Mouse (Mus musculus) midbrain, embryonic 12.5 days (tissue): ENCODE results near the gene Mtor. TPM values are rescaled to one million over a fixed set of nuclear protein-coding genes. Genes with fewer than 3 reads are reported as not detected.

Experiments
- ATAC-seq: fragments of 200-750 bp; cut with Nextera tagmentation; 2 replicates; pipeline ENCODE4 v1.8.0; 2017; ENCODE audit warnings: low read depth, moderate TSS enrichment, moderate library complexity; ENCODE audit not compliant: low FRiP score
- H3K27ac ChIP-seq: fragments of 300-500 bp; sonication (generic); replicated peaks from 2 replicates; pipeline ENCODE4 v1.5.1; 2016; ENCODE audit warnings: mild to moderate bottlenecking
- H3K27me3 ChIP-seq: fragments of 300-500 bp; sonication (generic); 2 replicates; pipeline ENCODE4 v1.6.1; 2016; ENCODE audit warnings: mild to moderate bottlenecking
- H3K36me3 ChIP-seq: fragments of 300-500 bp; sonication (generic); 2 replicates; pipeline ENCODE4 v1.6.1; 2016
- H3K4me1 ChIP-seq: fragments of 300-500 bp; sonication (generic); 2 replicates; pipeline ENCODE4 v1.6.1; 2016
- H3K4me2 ChIP-seq: fragments of 300-500 bp; sonication (generic); replicated peaks from 2 replicates; pipeline ENCODE4 v1.6.1; 2016; ENCODE audit warnings: mild to moderate bottlenecking, moderate library complexity
- H3K4me3 ChIP-seq: fragments of 300-500 bp; sonication (generic); 2 replicates; pipeline ENCODE4 v1.5.1; 2016; ENCODE audit warnings: mild to moderate bottlenecking
- H3K9ac ChIP-seq: fragments of 300-500 bp; sonication (generic); replicated peaks from 2 replicates; pipeline ENCODE4 v1.6.1; 2016; ENCODE audit warnings: mild to moderate bottlenecking, moderate library complexity
- H3K9me3 ChIP-seq: fragments of 300-500 bp; sonication (generic); 2 replicates; pipeline ENCODE4 v1.6.1; 2016; ENCODE audit warnings: mild to moderate bottlenecking
- WGBS: fragments of 180-500 bp; shearing (Covaris S2); methylation state at CpG from one replicate; pipeline ENCODE4 v1.1.7; 2016; 5-methylcytosine and 5-hydroxymethylcytosine counted together
- polyA plus RNA-seq: library from polyadenylated mRNA; unstranded; fragments of >200 nt; fragmentation: Nextera tagmentation; extraction: Ambion mirVana; gene quantifications from 2 replicates; pipeline ENCODE4 v1.2.1, GENCODE M21; 2016

Mtor gene
- polyA plus RNA-seq, 1 experiment from 2014 or later: 33.3 TPM

GRCm38 (mm10) chr4:148518235-148518795 lies 69.9 kb downstream of the Mtor start:
- no peaks in the 10 kb centered on the region for H3K27me3 ChIP-seq
- no peak overlapping the region for H3K4me3 ChIP-seq
- H3K9me3 ChIP-seq: no peaks in the 10 kb centered on the region
- H3K27ac ChIP-seq: peak overlapping the region; percentile 77
- 11% methylated on average over 5 of the region's 5 CpGs for WGBS
- H3K36me3 ChIP-seq: peaks cover 67% of the 10 kb centered on the region
- H3K4me1 ChIP-seq: peaks cover 13% of the 10 kb centered on the region
- peak overlapping the region; percentile 29; the same call in 1 of the 2 replicates for H3K9ac ChIP-seq
- H3K4me2 ChIP-seq: 0 out of 2 replicates have a peak overlapping the region, but pooled peaks have one; percentile 6
- ATAC-seq: peak; percentile 77

GRCm38 (mm10) chr4:148523538-148523937 lies 75.1 kb downstream of the Mtor start:
- Histone ChIP-seq H3K4me2 (no peak overlapping the region), H3K9ac (no peak overlapping the region), H3K27me3 (no peaks in the 10 kb centered on the region), H3K9me3 (no peaks in the 10 kb centered on the region), H3K4me1 (peaks cover 3% of the 10 kb centered on the region), H3K36me3 (peaks cover 85% of the 10 kb centered on the region), H3K4me3 (no peak overlapping the region), H3K27ac (no peak overlapping the region)
- WGBS: 89% methylated on average over 7 of the region's 7 CpGs
- ATAC-seq: no peak

GRCm38 (mm10) chr4:148527158-148527910 lies 78.9 kb downstream of the Mtor start:
- no peak overlapping the region for H3K4me3 ChIP-seq
- H3K9me3 ChIP-seq: no peaks in the 10 kb centered on the region
- H3K9ac ChIP-seq: no peak overlapping the region
- 94% methylated on average over 10 of the region's 10 CpGs for WGBS
- H3K36me3 ChIP-seq: peaks cover 94% of the 10 kb centered on the region
- H3K4me2 ChIP-seq: no peak overlapping the region
- no peaks in the 10 kb centered on the region for H3K27me3 ChIP-seq
- H3K27ac ChIP-seq: no peak overlapping the region
- no peak for ATAC-seq
- H3K4me1 ChIP-seq: no peaks in the 10 kb centered on the region

GRCm38 (mm10) chr4:148530351-148530750 lies 81.9 kb downstream of the Mtor start:
- Histone ChIP-seq H3K36me3 (peaks cover 90% of the 10 kb centered on the region), H3K9ac (no peak overlapping the region), H3K4me3 (no peak overlapping the region), H3K4me2 (no peak overlapping the region), H3K4me1 (no peaks in the 10 kb centered on the region), H3K27ac (no peak overlapping the region), H3K9me3 (no peaks in the 10 kb centered on the region), H3K27me3 (no peaks in the 10 kb centered on the region)
- ATAC-seq: no peak
- 94% methylated on average over 5 of the region's 5 CpGs for WGBS

- Histone ChIP-seq H3K9me3 (no peaks in the 10 kb centered on the region), H3K4me2 (no peak overlapping the region), H3K36me3 (peaks cover 90% of the 10 kb centered on the region), H3K9ac (no peak overlapping the region), H3K4me1 (no peaks in the 10 kb centered on the region), H3K4me3 (no peak overlapping the region), H3K27ac (no peak overlapping the region), H3K27me3 (no peaks in the 10 kb centered on the region)
- WGBS: 94% methylated on average over 6 of the region's 6 CpGs
- ATAC-seq: no peak
These were observed 82.4 kb downstream of the Mtor start for GRCm38 (mm10) chr4:148530778-148531177.

GRCm38 (mm10) chr4:148531341-148531740 lies 82.9 kb downstream of the Mtor start:
- Histone ChIP-seq H3K27ac (no peak overlapping the region), H3K9me3 (no peaks in the 10 kb centered on the region), H3K4me1 (no peaks in the 10 kb centered on the region), H3K9ac (no peak overlapping the region), H3K4me3 (no peak overlapping the region), H3K27me3 (no peaks in the 10 kb centered on the region), H3K4me2 (no peak overlapping the region), H3K36me3 (peaks cover 90% of the 10 kb centered on the region)
- no peak for ATAC-seq
- WGBS: 77% methylated on average over 4 of the region's 4 CpGs

- Histone ChIP-seq H3K36me3 (peaks cover 90% of the 10 kb centered on the region), H3K9ac (no peak overlapping the region), H3K4me3 (no peak overlapping the region), H3K27ac (no peak overlapping the region), H3K27me3 (no peaks in the 10 kb centered on the region), H3K9me3 (no peaks in the 10 kb centered on the region), H3K4me2 (no peak overlapping the region), H3K4me1 (no peaks in the 10 kb centered on the region)
- ATAC-seq: no peak
- 89% methylated on average over 3 of the region's 3 CpGs for WGBS
These were observed 84.1 kb downstream of the Mtor start for GRCm38 (mm10) chr4:148532516-148532915.

GRCm38 (mm10) chr4:148533613-148534328 lies 85.4 kb downstream of the Mtor start:
- H3K27me3 ChIP-seq: no peaks in the 10 kb centered on the region
- peaks cover 92% of the 10 kb centered on the region for H3K36me3 ChIP-seq
- H3K27ac ChIP-seq: no peak overlapping the region
- WGBS: 94% methylated on average over 12 of the region's 12 CpGs
- H3K4me1 ChIP-seq: no peaks in the 10 kb centered on the region
- H3K4me3 ChIP-seq: no peak overlapping the region
- ATAC-seq: no peak
- H3K4me2 ChIP-seq: no peak overlapping the region
- H3K9me3 ChIP-seq: no peaks in the 10 kb centered on the region
- no peak overlapping the region for H3K9ac ChIP-seq

GRCm38 (mm10) chr4:148535876-148536275 lies 87.5 kb downstream of the Mtor start:
- Histone ChIP-seq H3K4me3 (no peak overlapping the region), H3K27ac (no peak overlapping the region), H3K36me3 (peaks cover 96% of the 10 kb centered on the region), H3K27me3 (no peaks in the 10 kb centered on the region), H3K9me3 (no peaks in the 10 kb centered on the region), H3K4me1 (no peaks in the 10 kb centered on the region), H3K4me2 (no peak overlapping the region), H3K9ac (no peak overlapping the region)
- WGBS: 97% methylated on average over 3 of the region's 3 CpGs
- no peak for ATAC-seq

GRCm38 (mm10) chr4:148549106-148549505 lies 100.7 kb downstream of the Mtor start:
- H3K4me3 ChIP-seq: no peak overlapping the region
- no peak overlapping the region for H3K27ac ChIP-seq
- no peak for ATAC-seq
- WGBS: 93% methylated on average over 4 of the region's 4 CpGs
- no peaks in the 10 kb centered on the region for H3K9me3 ChIP-seq
- no peaks in the 10 kb centered on the region for H3K27me3 ChIP-seq
- H3K9ac ChIP-seq: no peak overlapping the region
- peaks cover 93% of the 10 kb centered on the region for H3K36me3 ChIP-seq
- H3K4me1 ChIP-seq: no peaks in the 10 kb centered on the region
- no peak overlapping the region for H3K4me2 ChIP-seq

GRCm38 (mm10) chr4:148557766-148558165 lies 109.4 kb downstream of the Mtor start:
- H3K4me1 ChIP-seq: peaks cover 9% of the 10 kb centered on the region
- H3K9ac ChIP-seq: peak overlapping the region; percentile 86
- peak overlapping the region; percentile 93 for H3K27ac ChIP-seq
- peak overlapping the region; percentile 64 for H3K4me2 ChIP-seq
- no peaks in the 10 kb centered on the region for H3K27me3 ChIP-seq
- peak overlapping the region; percentile 91 for H3K4me3 ChIP-seq
- WGBS: 36% methylated on average over 6 of the region's 6 CpGs
- peaks cover 71% of the 10 kb centered on the region for H3K36me3 ChIP-seq
- ATAC-seq: 0 out of 2 replicates have a peak, but pooled peaks have one; percentile 42
- no peaks in the 10 kb centered on the region for H3K9me3 ChIP-seq
